In genomic region chr7:112883791-112884274, GRCm38 (mm10) we compare ENCODE assay signal across 8 mouse cellular contexts.
DNase-seq lines count a peak whose midpoint lies in the region; ATAC-seq and TF ChIP-seq lines count a peak whose summit lies in the region.

No protein-coding gene starts in this region.

- H3K9ac ChIP-seq in midbrain, postnatal 0 days (replicated peaks; ENCODE audit: low read length, poor library complexity, severe bottlenecking), result 0 out of 2 replicates have a peak overlapping the region, but pooled peaks have one; percentile 29

- H3K4me1 ChIP-seq in midbrain, postnatal 0 days (ENCODE audit: insufficient read depth, low read length), result peaks cover 6% of the 10 kb centered on the region; the same call in 1 of the 2 replicates

- no peak overlapping the region for H3K4me2 ChIP-seq in midbrain, postnatal 0 days (ENCODE audit: low read depth, low read length, poor library complexity, severe bottlenecking)

- 14% methylated on average over 8 of the region's 8 CpGs for WGBS in midbrain, postnatal 0 days

- H3K27ac ChIP-seq in midbrain, postnatal 0 days (ENCODE audit: low read depth, low read length), result 0 out of 2 replicates have a peak overlapping the region, but pooled peaks have one; percentile 51

- DNase-seq in NIH3T3 (ENCODE audit: low read depth), result peak; percentile 67
- peak; percentile 69 for DNase-seq in cerebellum, adult 9-10 months
- DNase-seq in heart, postnatal 36 days, result peak; percentile 51 to 58
- peak; percentile 30 to 53 for DNase-seq in left cerebral cortex, adult 9 months (ENCODE audit: low spot score in 2 of 2)
- peak; percentile 90 for DNase-seq in midbrain, postnatal 0 days (ENCODE audit: low spot score)
- no peak for DNase-seq in urinary bladder, adult 2 months (ENCODE audit: low spot score)
- DNase-seq in urinary bladder, postnatal 10 days (ENCODE audit: low spot score), result no peak

- intact Hi-C loops in heart, postnatal 36 days (cut with DNase I), result no loop called here

- TF ChIP-seq CTCF in midbrain, postnatal 0 days (IDR thresholded peaks at IDR 0.05), result no peak

- no peaks in the 10 kb centered on the region for H3K36me3 ChIP-seq in midbrain, postnatal 0 days (ENCODE audit: insufficient read depth, low read length)

- ATAC-seq in frontal cortex, adult (ENCODE audit: low TSS enrichment), result peak; percentile 67
- peak; percentile 91 for ATAC-seq in midbrain, postnatal 0 days (ENCODE audit: low FRiP score)

- no peaks in the 10 kb centered on the region for H3K27me3 ChIP-seq in midbrain, postnatal 0 days (ENCODE audit: insufficient read depth, low read length)

- no peaks in the 10 kb centered on the region for H3K9me3 ChIP-seq in midbrain, postnatal 0 days (ENCODE audit: low read length)

- H3K4me3 ChIP-seq in midbrain, postnatal 0 days (ENCODE audit: low read depth, low read length), result no peak overlapping the region

Comparison
In these comparisons a context has a peak if more than half of its experiments do, and no peak if none do; other contexts are left out.
1. DNase-seq: peak in NIH3T3 (single experiment), cerebellum, adult 9-10 months (single experiment), heart, postnatal 36 days (2 of 2), left cerebral cortex, adult 9 months (2 of 2) and midbrain, postnatal 0 days (single experiment); none in urinary bladder, adult 2 months (single experiment) and urinary bladder, postnatal 10 days (single experiment).